Mouse (Mus musculus) forebrain, embryonic 11.5 days (tissue): Measurements from ENCODE around the gene Txnrd3. TPM values are rescaled to one million over a fixed set of nuclear protein-coding genes. Genes with fewer than 3 reads are reported as not detected.
A peak's percentile ranks its signal among the peaks of the same experiment; 100 is the strongest.

ENCODE experiments used
- ATAC-seq: fragments of 200-750 bp; cut with Nextera tagmentation; replicated peaks from 2 replicates; pipeline ENCODE4 v1.8.0; 2017; ENCODE audit warnings: moderate TSS enrichment; ENCODE audit not compliant: low FRiP score
- DNase-seq: peaks from one replicate; pipeline ENCODE4 v3.0.0-alpha.2; 2017; ENCODE audit warnings: low spot score
- H3K27ac ChIP-seq: fragments of 300-500 bp; sonication (generic); 2 replicates; pipeline ENCODE4 v1.5.1; 2014; ENCODE audit warnings: low read depth, low read length
- H3K27me3 ChIP-seq: fragments of 300-500 bp; sonication (generic); 2 replicates; pipeline ENCODE4 v1.6.1; 2014; ENCODE audit warnings: mild to moderate bottlenecking, low read length, mixed read lengths; ENCODE audit not compliant: control insufficient read depth, insufficient read depth
- H3K36me3 ChIP-seq: fragments of 300-500 bp; sonication (generic); 2 replicates; pipeline ENCODE4 v1.6.1; 2014; ENCODE audit warnings: mild to moderate bottlenecking, low read length, moderate library complexity, mixed read lengths; ENCODE audit not compliant: control insufficient read depth, insufficient read depth
- H3K4me1 ChIP-seq: fragments of 300-500 bp; sonication (generic); replicated peaks from 2 replicates; pipeline ENCODE4 v1.6.1; 2014; ENCODE audit warnings: low read length, mixed read lengths; ENCODE audit not compliant: control insufficient read depth, insufficient read depth
- H3K4me2 ChIP-seq: fragments of 300-500 bp; sonication (generic); 2 replicates; pipeline ENCODE4 v1.6.1; 2014; ENCODE audit warnings: low read depth, mild to moderate bottlenecking, low read length, moderate library complexity, mixed read lengths; ENCODE audit not compliant: severe bottlenecking
- H3K4me3 ChIP-seq: fragments of 300-500 bp; sonication (generic); 2 replicates; pipeline ENCODE4 v1.5.1; 2014; ENCODE audit warnings: low read depth, low read length
- H3K9ac ChIP-seq: fragments of 300-500 bp; sonication (generic); 2 replicates; pipeline ENCODE4 v1.6.1; 2014; ENCODE audit warnings: low read length
- H3K9me3 ChIP-seq: fragments of 300-500 bp; sonication (generic); 2 replicates; pipeline ENCODE4 v1.6.1; 2016; ENCODE audit warnings: low read length, mixed read lengths; ENCODE audit not compliant: control insufficient read depth
- WGBS: fragments of 180-500 bp; shearing (Covaris S2); extraction: QIAGEN DNeasy Blood & Tissue Kit; methylation state at CpG from one replicate; pipeline ENCODE4 v1.1.7; 2014; 5-methylcytosine and 5-hydroxymethylcytosine counted together
- polyA plus RNA-seq: library from polyadenylated mRNA; unstranded; fragments of >200 nt; fragmentation: Nextera tagmentation; extraction: Ambion mirVana; gene quantifications from 2 replicates; pipeline ENCODE4 v1.2.1, GENCODE M21; 2014

The Txnrd3 gene
- polyA plus RNA-seq, 1 experiment from 2014 or later, result 8.6 TPM

GRCm38 (mm10) chr6:89614596-89615372, 29.0 kb upstream of the Txnrd3 start:
- Histone ChIP-seq H3K4me3 (no peak overlapping the region), H3K4me1 (peaks cover 6% of the 10 kb centered on the region; the same call in 1 of the 2 replicates), H3K9ac (no peak overlapping the region), H3K9me3 (no peaks in the 10 kb centered on the region), H3K27me3 (no peaks in the 10 kb centered on the region), H3K4me2 (no peak overlapping the region), H3K27ac (no peak overlapping the region), H3K36me3 (no peaks in the 10 kb centered on the region)
- no peak for ATAC-seq
- 80% methylated on average over 7 of the region's 7 CpGs for WGBS
- DNase-seq, result no peak

GRCm38 (mm10) chr6:89615373-89615755, 28.4 kb upstream of the Txnrd3 start:
- no peak for DNase-seq

GRCm38 (mm10) chr6:89622647-89623046, 21.1 kb upstream of the Txnrd3 start:
- Histone ChIP-seq H3K27ac (no peak overlapping the region), H3K36me3 (no peaks in the 10 kb centered on the region), H3K27me3 (no peaks in the 10 kb centered on the region), H3K4me3 (no peak overlapping the region), H3K9ac (no peak overlapping the region), H3K4me2 (no peak overlapping the region), H3K4me1 (no peaks in the 10 kb centered on the region), H3K9me3 (no peaks in the 10 kb centered on the region)
- ATAC-seq, result no peak
- no peak for DNase-seq
- WGBS, result 92% methylated on average over 3 of the region's 3 CpGs

More at GRCm38 (mm10) chr6:89615373-89615755, 28.4 kb upstream of the Txnrd3 start:
- Histone ChIP-seq H3K4me2 (no peak overlapping the region), H3K27ac (no peak overlapping the region), H3K9ac (no peak overlapping the region), H3K36me3 (no peaks in the 10 kb centered on the region), H3K27me3 (no peaks in the 10 kb centered on the region), H3K4me3 (no peak overlapping the region), H3K9me3 (no peaks in the 10 kb centered on the region), H3K4me1 (peaks cover 6% of the 10 kb centered on the region; the same call in 1 of the 2 replicates)
- ATAC-seq, result no peak
- WGBS, result 58% methylated on average over 7 of the region's 7 CpGs

GRCm38 (mm10) chr6:89628045-89628785, 15.6 kb upstream of the Txnrd3 start:
- Histone ChIP-seq H3K4me1 (0 out of 2 replicates have a peak, but pooled peaks cover 2% of the 10 kb centered on the region), H3K4me2 (no peak overlapping the region), H3K9ac (no peak overlapping the region), H3K4me3 (no peak overlapping the region), H3K36me3 (no peaks in the 10 kb centered on the region), H3K27me3 (no peaks in the 10 kb centered on the region), H3K9me3 (no peaks in the 10 kb centered on the region), H3K27ac (no peak overlapping the region)
- DNase-seq, result no peak
- no peak for ATAC-seq
- WGBS, result 72% methylated on average over 8 of the region's 8 CpGs

- no peak overlapping the region for H3K4me2 ChIP-seq
- no peaks in the 10 kb centered on the region for H3K36me3 ChIP-seq
- 0 out of 2 replicates have a peak, but pooled peaks cover 2% of the 10 kb centered on the region for H3K4me1 ChIP-seq
- H3K9ac ChIP-seq, result no peak overlapping the region
- peak; percentile 67 for ATAC-seq
- H3K27me3 ChIP-seq, result no peaks in the 10 kb centered on the region
- H3K4me3 ChIP-seq, result no peak overlapping the region
- 10% methylated on average over 10 of the region's 10 CpGs for WGBS
- DNase-seq, result peak; percentile 74
- H3K9me3 ChIP-seq, result no peaks in the 10 kb centered on the region
- no peak overlapping the region for H3K27ac ChIP-seq
These were observed 11.8 kb upstream of the Txnrd3 start for GRCm38 (mm10) chr6:89631809-89632562.

GRCm38 (mm10) chr6:89633115-89633514, 10.7 kb upstream of the Txnrd3 start:
- H3K9me3 ChIP-seq, result no peaks in the 10 kb centered on the region
- H3K27me3 ChIP-seq, result no peaks in the 10 kb centered on the region
- ATAC-seq (no peak), DNase-seq (no peak)
- WGBS, result 65% methylated on average over 7 of the region's 7 CpGs
- H3K27ac ChIP-seq, result no peak overlapping the region
- H3K4me2 ChIP-seq, result no peak overlapping the region
- no peak overlapping the region for H3K9ac ChIP-seq
- no peaks in the 10 kb centered on the region for H3K36me3 ChIP-seq
- H3K4me3 ChIP-seq, result no peak overlapping the region
- H3K4me1 ChIP-seq, result 0 out of 2 replicates have a peak, but pooled peaks cover 2% of the 10 kb centered on the region

GRCm38 (mm10) chr6:89634400-89634799, 9.4 kb upstream of the Txnrd3 start:
- Histone ChIP-seq H3K4me2 (no peak overlapping the region), H3K4me1 (0 out of 2 replicates have a peak, but pooled peaks cover 2% of the 10 kb centered on the region), H3K4me3 (no peak overlapping the region), H3K27ac (no peak overlapping the region), H3K9me3 (no peaks in the 10 kb centered on the region), H3K9ac (no peak overlapping the region), H3K36me3 (no peaks in the 10 kb centered on the region), H3K27me3 (no peaks in the 10 kb centered on the region)
- ATAC-seq, result no peak
- DNase-seq, result peak; percentile 37
- 50% methylated on average over 8 of the region's 8 CpGs for WGBS

- H3K9ac ChIP-seq, result no peak overlapping the region
- no peaks in the 10 kb centered on the region for H3K4me1 ChIP-seq
- H3K27me3 ChIP-seq, result no peaks in the 10 kb centered on the region
- no peaks in the 10 kb centered on the region for H3K36me3 ChIP-seq
- DNase-seq (peak; percentile 41), ATAC-seq (no peak)
- H3K4me2 ChIP-seq, result no peak overlapping the region
- H3K9me3 ChIP-seq, result no peaks in the 10 kb centered on the region
- H3K4me3 ChIP-seq, result no peak overlapping the region
- H3K27ac ChIP-seq, result no peak overlapping the region
- WGBS, result 87% methylated on average over 4 of the region's 4 CpGs
These were observed 5.8 kb upstream of the Txnrd3 start for GRCm38 (mm10) chr6:89637977-89638376.
